In genomic region chr4:135523939-135524338, GRCm38 (mm10) we compare ENCODE assay signal across 17 mouse cellular contexts. TPM values are rescaled to one million over a fixed set of nuclear protein-coding genes. Genes with fewer than 3 reads are reported as not detected.
DNase-seq lines count a peak whose midpoint lies in the region; ATAC-seq and TF ChIP-seq lines count a peak whose summit lies in the region.
"Had no signal": no experiment of that assay in that cellular context is flagged by ENCODE, and none has a peak within 500 bp of the region (broad histone marks: within the 10 kb centered on the region; RNA-seq: fewer than 3 reads in every experiment).

No protein-coding gene starts in this region.

- no peak overlapping the region for H3K4me3 ChIP-seq in hindbrain, embryonic 11.5 days (ENCODE audit: low read depth, low read length)
- H3K4me3 ChIP-seq in hindbrain, embryonic 13.5 days, result no peak overlapping the region
- H3K4me3 ChIP-seq in stomach, embryonic 14.5 days (ENCODE audit: low read depth, low read length), result no peak overlapping the region
- H3K4me3 ChIP-seq in stomach, postnatal 0 days (ENCODE audit: low read depth, low read length), result no peak overlapping the region
- H3K4me3 ChIP-seq in midbrain, embryonic 11.5 days (ENCODE audit: low read depth, low read length), result no peak overlapping the region
- H3K4me3 ChIP-seq: embryonic facial prominence, embryonic 15.5 days; heart, embryonic 13.5 days; liver, embryonic 15.5 days; megakaryocyte, embryonic 14.5 days had no signal

- no peak overlapping the region for H3K4me2 ChIP-seq in hindbrain, embryonic 11.5 days (replicated peaks; ENCODE audit: low read depth, low read length)
- no peak overlapping the region for H3K4me2 ChIP-seq in hindbrain, embryonic 13.5 days
- H3K4me2 ChIP-seq in stomach, embryonic 14.5 days (replicated peaks; ENCODE audit: low read depth, low read length), result no peak overlapping the region
- no peak overlapping the region for H3K4me2 ChIP-seq in stomach, postnatal 0 days (replicated peaks; ENCODE audit: low read depth)
- no peak overlapping the region for H3K4me2 ChIP-seq in midbrain, embryonic 11.5 days
- H3K4me2 ChIP-seq: embryonic facial prominence, embryonic 15.5 days; heart, embryonic 13.5 days; liver, embryonic 15.5 days had no signal

- no peak for TF ChIP-seq EP300 in stomach, postnatal 0 days (optimal IDR thresholded peaks at IDR 0.05)

- no peaks in the 10 kb centered on the region for H3K36me3 ChIP-seq in hindbrain, embryonic 11.5 days (ENCODE audit: control insufficient read depth, insufficient read depth, low read length)
- H3K36me3 ChIP-seq in hindbrain, embryonic 13.5 days, result no peaks in the 10 kb centered on the region
- no peaks in the 10 kb centered on the region for H3K36me3 ChIP-seq in stomach, embryonic 14.5 days (ENCODE audit: control insufficient read depth, insufficient read depth, low read length)
- H3K36me3 ChIP-seq in stomach, postnatal 0 days (ENCODE audit: control insufficient read depth, insufficient read depth, low read length), result no peaks in the 10 kb centered on the region
- no peaks in the 10 kb centered on the region for H3K36me3 ChIP-seq in midbrain, embryonic 11.5 days (ENCODE audit: control insufficient read depth, insufficient read depth, low read length)
- H3K36me3 ChIP-seq: embryonic facial prominence, embryonic 15.5 days; heart, embryonic 13.5 days; liver, embryonic 15.5 days had no signal

- WGBS in hindbrain, embryonic 11.5 days, result 4% methylated on average over 6 of the region's 7 CpGs
- 3% methylated on average over 6 of the region's 7 CpGs for WGBS in hindbrain, embryonic 13.5 days
- WGBS in stomach, embryonic 14.5 days, result 21% methylated on average over 6 of the region's 7 CpGs
- WGBS in stomach, postnatal 0 days, result 23% methylated on average over 6 of the region's 7 CpGs
- WGBS in midbrain, embryonic 11.5 days, result 2% methylated on average over 4 of the region's 7 CpGs

- no peak for TF ChIP-seq CTCF in stomach, postnatal 0 days (IDR thresholded peaks at IDR 0.05; ENCODE audit: low read depth)

- DNase-seq in hindbrain, embryonic 11.5 days (ENCODE audit: low spot score), result peak; percentile 49
- no peak for DNase-seq in stomach, postnatal 0 days (ENCODE audit: low spot score)
- peak; percentile 92 for DNase-seq in midbrain, embryonic 11.5 days (ENCODE audit: low spot score, missing footprints)
- no peak for DNase-seq in testis, postnatal 14 days (ENCODE audit: low spot score)
- no peak for DNase-seq in yolk sac, embryonic 10.5 days (ENCODE audit: low spot score)
- DNase-seq in urinary bladder, adult 18-20 months (ENCODE audit: low spot score in 2 of 2), result no peak
- DNase-seq: adrenal gland, adult 8-10 months; cerebellum, adult 9-10 months; spleen, adult 18-20 months; thymus, adult 2 months had no signal

- no peak overlapping the region for H3K27ac ChIP-seq in hindbrain, embryonic 11.5 days (ENCODE audit: low read depth, low read length)
- H3K27ac ChIP-seq in hindbrain, embryonic 13.5 days, result no peak overlapping the region
- peak overlapping the region; percentile 16; the same call in 1 of the 2 replicates for H3K27ac ChIP-seq in stomach, embryonic 14.5 days (ENCODE audit: low read length)
- H3K27ac ChIP-seq in stomach, postnatal 0 days (replicated peaks), result no peak overlapping the region
- H3K27ac ChIP-seq in midbrain, embryonic 11.5 days (ENCODE audit: low read depth, low read length), result peak overlapping the region; percentile 46; the same call in 1 of the 2 replicates
- H3K27ac ChIP-seq: embryonic facial prominence, embryonic 15.5 days; heart, embryonic 13.5 days; kidney, postnatal 0 days; liver, embryonic 15.5 days had no signal

- no peak for ATAC-seq in hindbrain, embryonic 11.5 days (ENCODE audit: low FRiP score)
- ATAC-seq in hindbrain, embryonic 13.5 days (ENCODE audit: low FRiP score), result no peak
- ATAC-seq in stomach, embryonic 14.5 days (ENCODE audit: insufficient number of reproducible peaks, insufficient read depth, low FRiP score, low read depth), result no peak
- ATAC-seq in stomach, postnatal 0 days (ENCODE audit: low FRiP score, low TSS enrichment), result no peak
- peak; percentile 71 for ATAC-seq in midbrain, embryonic 11.5 days (ENCODE audit: low FRiP score)

- peaks cover 6% of the 10 kb centered on the region for H3K4me1 ChIP-seq in hindbrain, embryonic 11.5 days (replicated peaks; ENCODE audit: control insufficient read depth, insufficient read depth, low read length)
- peaks cover 28% of the 10 kb centered on the region for H3K4me1 ChIP-seq in hindbrain, embryonic 13.5 days (replicated peaks)
- peaks cover 8% of the 10 kb centered on the region for H3K4me1 ChIP-seq in stomach, embryonic 14.5 days (ENCODE audit: control insufficient read depth, insufficient read depth, low read length)
- no peaks in the 10 kb centered on the region for H3K4me1 ChIP-seq in stomach, postnatal 0 days (replicated peaks; ENCODE audit: control insufficient read depth, insufficient read depth)
- peaks cover 32% of the 10 kb centered on the region for H3K4me1 ChIP-seq in midbrain, embryonic 11.5 days (ENCODE audit: control insufficient read depth, insufficient read depth, low read length)
- H3K4me1 ChIP-seq: liver, embryonic 15.5 days had no signal

- H3K9ac ChIP-seq in hindbrain, embryonic 11.5 days (ENCODE audit: low read depth, low read length), result no peak overlapping the region
- H3K9ac ChIP-seq in hindbrain, embryonic 13.5 days, result no peak overlapping the region
- no peak overlapping the region for H3K9ac ChIP-seq in stomach, embryonic 14.5 days (replicated peaks; ENCODE audit: low read depth, low read length)
- no peak overlapping the region for H3K9ac ChIP-seq in stomach, postnatal 0 days (ENCODE audit: low read length)
- H3K9ac ChIP-seq in midbrain, embryonic 11.5 days (ENCODE audit: low read length), result no peak overlapping the region
- H3K9ac ChIP-seq: embryonic facial prominence, embryonic 15.5 days; heart, embryonic 13.5 days; liver, embryonic 15.5 days had no signal

- H3K9me3 ChIP-seq in hindbrain, embryonic 11.5 days (ENCODE audit: control insufficient read depth, low read length), result no peaks in the 10 kb centered on the region
- no peaks in the 10 kb centered on the region for H3K9me3 ChIP-seq in hindbrain, embryonic 13.5 days
- no peaks in the 10 kb centered on the region for H3K9me3 ChIP-seq in stomach, embryonic 14.5 days (ENCODE audit: control insufficient read depth, low read depth, low read length)
- H3K9me3 ChIP-seq in stomach, postnatal 0 days (ENCODE audit: control insufficient read depth, low read length), result no peaks in the 10 kb centered on the region
- H3K9me3 ChIP-seq in midbrain, embryonic 11.5 days (ENCODE audit: control insufficient read depth, low read length), result no peaks in the 10 kb centered on the region
- H3K9me3 ChIP-seq: embryonic facial prominence, embryonic 15.5 days; heart, embryonic 13.5 days; liver, embryonic 15.5 days; megakaryocyte, embryonic 14.5 days had no signal

- 0 out of 2 replicates have a peak, but pooled peaks cover 3% of the 10 kb centered on the region for H3K27me3 ChIP-seq in hindbrain, embryonic 11.5 days (ENCODE audit: control insufficient read depth, insufficient read depth, low read length)
- peaks cover 17% of the 10 kb centered on the region; the same call in 1 of the 2 replicates for H3K27me3 ChIP-seq in hindbrain, embryonic 13.5 days
- no peaks in the 10 kb centered on the region for H3K27me3 ChIP-seq in stomach, embryonic 14.5 days (ENCODE audit: control insufficient read depth, insufficient read depth, low read length)
- H3K27me3 ChIP-seq in stomach, postnatal 0 days (ENCODE audit: control insufficient read depth, insufficient read depth, low read length), result no peaks in the 10 kb centered on the region
- H3K27me3 ChIP-seq in midbrain, embryonic 11.5 days (ENCODE audit: control insufficient read depth, insufficient read depth, low read length), result peaks cover 17% of the 10 kb centered on the region

RNA-seq across cellular contexts. Expression of gene Nipal3, which starts 29.1 kb away (rescaled TPM):
- polyA plus RNA-seq in hindbrain, embryonic 11.5 days (2014; fragmentation: Nextera tagmentation; extraction: Ambion mirVana), result 2.7 and 5.8 TPM in 2 replicates
- 6.5 and 7.8 TPM in 2 replicates for polyA plus RNA-seq in hindbrain, embryonic 13.5 days (2015; fragmentation: Nextera tagmentation; extraction: Ambion mirVana)
- 5.9 and 7.4 TPM in 2 replicates for polyA plus RNA-seq in stomach, embryonic 14.5 days (2014; fragmentation: Nextera tagmentation; extraction: Ambion mirVana)
- polyA plus RNA-seq in stomach, postnatal 0 days (2015; fragmentation: Nextera tagmentation; extraction: Ambion mirVana), result 3.8 and 5.3 TPM in 2 replicates
- 2.6 and 4.2 TPM in 2 replicates for polyA plus RNA-seq in midbrain, embryonic 11.5 days (2014; fragmentation: Nextera tagmentation; extraction: Ambion mirVana)

RNA-seq across cellular contexts. Expression of gene Stpg1, which starts 29.3 kb away (rescaled TPM):
- polyA plus RNA-seq in hindbrain, embryonic 11.5 days (2014; fragmentation: Nextera tagmentation; extraction: Ambion mirVana), result 0.79 and 1.0 TPM in 2 replicates
- polyA plus RNA-seq in hindbrain, embryonic 13.5 days (2015; fragmentation: Nextera tagmentation; extraction: Ambion mirVana), result 0.23 and 0.44 TPM in 2 replicates
- polyA plus RNA-seq in stomach, embryonic 14.5 days (2014; fragmentation: Nextera tagmentation; extraction: Ambion mirVana), result 0.39 TPM in 1 of 2 replicates, not detected in the other
- 0.16 and 0.18 TPM in 2 replicates for polyA plus RNA-seq in stomach, postnatal 0 days (2015; fragmentation: Nextera tagmentation; extraction: Ambion mirVana)
- polyA plus RNA-seq in midbrain, embryonic 11.5 days (2014; fragmentation: Nextera tagmentation; extraction: Ambion mirVana), result 0.53 and 0.73 TPM in 2 replicates
- polyA plus RNA-seq: liver, embryonic 15.5 days had no signal

RNA-seq across cellular contexts. Expression of gene Grhl3, which starts 49.5 kb away (rescaled TPM):
- 3.7 and 4.4 TPM in 2 replicates for polyA plus RNA-seq in hindbrain, embryonic 11.5 days (2014; fragmentation: Nextera tagmentation; extraction: Ambion mirVana)
- polyA plus RNA-seq in hindbrain, embryonic 13.5 days (2015; fragmentation: Nextera tagmentation; extraction: Ambion mirVana), result 0.90 and 0.93 TPM in 2 replicates
- polyA plus RNA-seq in stomach, embryonic 14.5 days (2014; fragmentation: Nextera tagmentation; extraction: Ambion mirVana), result 30.6 and 33.0 TPM in 2 replicates
- polyA plus RNA-seq in stomach, postnatal 0 days (2015; fragmentation: Nextera tagmentation; extraction: Ambion mirVana), result 52.5 and 53.3 TPM in 2 replicates
- polyA plus RNA-seq in midbrain, embryonic 11.5 days (2014; fragmentation: Nextera tagmentation; extraction: Ambion mirVana), result 3.1 and 3.2 TPM in 2 replicates

Comparison
In these comparisons a context has a peak if more than half of its experiments do, and no peak if none do; other contexts are left out.
1. H3K27ac ChIP-seq: peak in stomach, embryonic 14.5 days (single experiment) and midbrain, embryonic 11.5 days (single experiment); none in hindbrain, embryonic 11.5 days (single experiment), hindbrain, embryonic 13.5 days (single experiment) and stomach, postnatal 0 days (single experiment).
2. DNase-seq: peak in hindbrain, embryonic 11.5 days (single experiment) and midbrain, embryonic 11.5 days (single experiment); none in stomach, postnatal 0 days (single experiment), testis, postnatal 14 days (single experiment), yolk sac, embryonic 10.5 days (single experiment) and urinary bladder, adult 18-20 months (0 of 2).